Mouse (Mus musculus) adrenal gland (tissue): ENCODE measurements around the gene Uox.

ENCODE experiments used
- intact Hi-C: fragments of 180-260 bp; cut with DNase I; formaldehyde crosslinking; loops from one replicate; pipeline ENCODE4 v1.15.1; 2025

The Uox gene

DNA sequence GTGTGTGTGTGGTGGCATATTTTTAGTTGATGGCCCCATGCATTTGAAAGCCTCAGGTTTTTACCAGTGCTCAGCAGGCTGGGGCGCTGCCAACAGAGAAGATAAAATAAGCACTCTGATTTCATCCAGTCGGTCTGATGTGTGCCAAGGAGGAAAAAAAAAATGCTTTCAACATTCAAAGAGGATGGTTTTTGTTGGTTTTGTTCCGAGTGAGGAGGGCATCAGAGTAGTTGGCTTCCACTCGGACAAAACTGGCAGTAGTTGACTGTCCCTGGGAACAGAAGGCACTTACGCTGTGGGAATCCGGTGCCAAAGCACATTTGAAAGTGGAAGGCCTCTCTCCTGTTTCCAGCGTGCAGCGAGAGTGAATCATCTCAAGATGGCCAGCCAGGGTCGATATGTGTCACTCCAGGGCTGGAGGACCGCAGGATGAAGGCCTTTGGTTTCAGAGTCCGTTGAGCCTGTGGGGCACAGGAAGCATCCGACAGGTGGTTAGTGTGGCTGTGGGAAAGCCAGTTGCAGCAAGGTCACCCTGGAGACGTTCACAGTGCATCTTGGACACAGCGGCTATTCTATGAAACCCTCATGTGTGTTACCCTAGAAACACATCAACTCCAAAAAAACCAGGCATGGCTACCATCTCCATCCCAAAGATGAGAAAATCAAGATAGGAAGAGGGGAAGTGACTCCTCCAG, 50.5 kb downstream of the Uox start:
- intact Hi-C loops: no loop called here

DNA sequence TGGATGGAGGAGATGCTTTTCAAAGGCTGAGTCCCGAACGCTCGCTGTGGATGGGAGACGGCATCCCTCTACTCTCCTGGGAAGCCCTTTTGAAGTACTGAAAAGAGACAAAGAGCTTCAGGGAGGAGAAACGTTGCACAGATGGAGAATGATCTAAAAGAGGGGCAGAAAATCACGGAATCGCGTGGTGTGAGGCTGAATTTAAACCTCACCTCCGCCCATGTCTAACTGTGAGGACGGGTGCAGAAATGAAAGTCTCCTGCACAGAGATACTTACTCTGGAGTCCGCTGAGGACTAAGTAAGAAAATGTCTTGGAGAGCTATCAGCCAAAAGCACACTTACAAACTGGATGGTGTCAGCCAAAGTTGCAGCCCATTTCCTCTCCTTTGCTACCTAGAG, 51.7 kb downstream of the Uox start:
- intact Hi-C loops: no loop called here

DNA sequence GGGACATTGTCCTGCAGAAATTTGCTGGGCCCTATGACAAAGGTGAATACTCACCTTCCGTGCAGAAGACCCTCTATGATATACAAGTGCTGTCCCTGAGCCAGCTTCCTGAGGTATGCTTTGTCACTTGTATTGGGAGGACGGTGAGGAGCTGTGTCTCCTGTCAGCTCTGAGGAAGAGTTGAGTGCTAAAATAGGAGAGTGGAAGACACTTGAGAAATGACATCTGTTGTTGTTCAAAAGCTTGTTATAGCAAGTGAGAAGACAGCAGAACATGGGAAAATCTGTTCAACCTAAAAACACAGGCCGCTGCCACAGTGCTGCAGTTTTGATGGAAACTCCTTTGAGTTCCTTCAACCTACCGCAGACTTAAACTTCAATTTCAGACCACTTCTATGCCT, 55.5 kb downstream of the Uox start:
- intact Hi-C loops: no loop called here

DNA sequence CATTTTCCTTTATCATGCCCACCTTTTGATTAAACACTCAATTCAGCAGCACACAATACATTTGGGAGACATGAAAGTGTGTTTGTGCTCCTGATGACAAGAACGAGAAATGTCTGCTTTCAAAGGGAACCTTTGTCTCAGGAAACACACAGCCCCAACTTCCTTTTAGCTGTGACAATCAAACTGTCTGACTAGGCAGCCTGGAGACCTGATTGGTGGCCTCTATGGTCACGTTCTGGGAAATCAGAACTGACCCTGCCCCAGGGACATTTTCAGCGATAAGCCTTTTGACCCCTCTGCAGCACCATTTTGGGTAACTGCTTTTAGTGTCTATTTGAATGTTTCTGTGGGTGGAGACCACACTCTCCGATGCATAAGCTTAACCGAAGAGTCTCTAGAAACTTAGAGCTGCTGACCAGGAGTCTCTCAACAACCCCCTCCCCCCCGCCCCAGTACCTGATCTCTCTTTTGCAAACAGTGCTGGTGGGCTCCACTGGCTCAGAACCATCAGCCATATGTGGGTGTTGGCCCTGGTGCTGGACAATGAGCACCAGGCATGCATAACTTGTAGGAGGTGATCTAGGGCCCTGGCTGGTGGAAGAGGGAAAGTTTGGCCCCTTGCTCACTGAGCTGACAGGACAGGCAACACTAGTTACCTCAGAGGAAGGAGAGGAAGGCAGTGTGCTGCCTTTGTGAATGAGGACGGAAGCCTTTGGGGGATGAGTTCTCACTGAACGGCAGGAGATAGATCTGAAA, 58.2 kb downstream of the Uox start:
- intact Hi-C loops: no loop called here

DNA sequence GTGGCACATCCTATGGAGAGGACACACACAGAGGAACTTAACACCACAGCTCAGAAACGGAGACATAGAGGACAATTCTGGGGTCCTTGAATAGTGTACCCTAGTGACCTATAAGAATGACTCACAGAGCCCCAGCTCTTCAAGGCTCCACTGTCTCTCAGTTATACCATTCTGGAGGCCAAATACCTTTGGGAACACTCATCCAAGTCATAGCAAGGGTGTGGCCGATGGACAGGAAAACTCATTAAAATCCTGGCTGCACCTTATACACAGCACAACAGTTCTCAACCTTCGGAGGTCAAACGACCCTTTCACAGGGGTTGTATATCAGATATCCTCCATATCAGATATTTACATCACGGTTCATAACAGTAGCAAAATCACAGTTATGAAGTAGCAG, 62.3 kb downstream of the Uox start:
- intact Hi-C loops: no loop called here

DNA sequence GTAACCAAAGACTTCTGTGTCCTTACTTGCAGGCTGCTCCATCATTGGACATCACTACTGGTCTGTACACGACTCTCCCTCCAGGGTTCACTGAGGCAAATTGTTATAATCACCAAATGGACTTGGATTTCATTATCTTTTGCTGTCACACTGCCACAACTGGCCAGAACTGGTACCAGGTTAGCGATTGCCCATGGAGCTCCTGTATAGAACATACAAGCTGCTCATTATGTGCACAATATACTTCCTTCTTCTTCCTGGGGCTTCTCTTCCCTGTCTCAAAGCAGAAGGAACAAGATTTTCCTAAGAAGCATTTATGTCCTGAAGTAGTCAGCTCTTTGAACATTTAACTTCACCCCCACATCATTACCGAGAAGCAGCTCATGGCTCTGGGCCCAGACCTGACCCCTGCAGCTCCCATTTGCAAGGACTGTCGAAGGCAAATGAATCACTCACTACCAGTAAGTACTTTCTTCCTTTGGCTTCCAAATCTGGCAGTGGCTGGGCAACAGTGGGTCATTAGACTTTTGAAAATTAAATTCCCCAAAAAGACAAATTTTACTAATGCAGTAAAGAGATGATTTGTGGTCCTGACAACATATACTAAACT, 71.7 kb downstream of the Uox start:
- intact Hi-C loops: no loop called here

DNA sequence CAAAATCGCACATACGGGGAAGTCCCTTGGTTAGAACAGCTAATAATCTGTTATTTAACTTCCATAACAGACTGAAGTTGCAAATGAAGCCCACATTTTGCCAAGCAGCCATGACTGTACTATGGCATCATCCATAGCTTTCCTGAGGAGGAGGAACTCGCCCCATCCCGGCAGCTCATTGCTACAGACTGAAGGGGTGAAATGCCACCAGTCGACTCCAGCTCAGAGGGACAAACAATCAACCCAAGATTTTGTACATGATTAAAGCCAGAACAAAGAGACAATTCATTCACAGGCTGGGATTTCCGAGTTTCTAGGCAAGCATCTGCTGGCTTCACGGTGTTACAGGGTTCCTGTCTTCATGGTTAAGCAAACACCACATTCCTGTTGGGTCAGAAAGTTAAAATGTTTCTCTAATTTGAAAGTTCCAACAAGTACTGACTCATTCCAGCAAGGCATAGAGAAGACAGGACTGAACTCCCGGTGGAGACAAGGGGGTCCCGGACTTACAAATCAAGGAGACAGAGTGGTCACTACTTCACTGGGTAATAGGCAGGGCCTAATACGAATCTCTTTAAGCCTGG, 79.2 kb downstream of the Uox start:
- intact Hi-C loops: no loop called here

DNA sequence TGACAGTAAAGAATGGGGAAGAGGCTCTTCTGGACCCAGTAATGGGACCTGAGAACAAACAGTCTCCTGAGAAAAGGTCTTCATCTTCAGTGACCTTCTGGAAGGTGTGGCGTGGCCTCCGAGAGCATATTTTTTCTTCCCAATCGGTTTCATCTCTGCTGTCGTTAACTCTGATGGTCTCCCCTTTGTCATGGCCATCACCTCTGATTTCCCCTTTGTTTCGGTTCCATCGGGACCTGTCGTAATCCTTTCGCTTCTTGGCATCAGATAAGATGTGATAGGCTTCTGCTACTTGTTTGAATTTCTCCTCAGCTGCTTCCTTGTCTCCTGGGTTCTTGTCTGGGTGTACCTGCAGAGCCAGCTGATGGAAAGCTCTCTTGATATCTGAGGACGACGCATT, 80.5 kb downstream of the Uox start:
- intact Hi-C loops: no loop called here

DNA sequence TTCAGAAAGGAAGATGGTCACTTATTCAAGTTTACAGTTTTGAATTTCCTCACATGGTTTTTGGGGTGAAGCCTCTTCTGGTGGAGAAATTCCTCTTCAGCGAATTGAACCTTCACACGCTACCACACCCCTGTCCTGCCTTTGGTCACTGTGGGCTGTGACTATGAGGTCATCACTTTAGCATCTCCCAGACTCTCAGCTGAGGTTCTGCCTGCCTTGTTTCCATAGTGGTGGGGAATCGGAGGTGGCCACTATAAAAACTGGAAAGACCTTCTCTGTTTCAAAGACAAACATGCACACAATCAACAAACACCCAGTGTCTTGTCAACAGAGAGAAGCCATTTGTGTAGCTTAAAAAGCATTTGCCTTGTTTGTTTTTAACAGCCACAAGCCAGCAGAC, 81.0 kb downstream of the Uox start, which contains the start of gene 4930503B20Rik:
Gene 4930503B20Rik (minus strand): TSS at position 101 of the 400 bp plus-strand sequence.
- intact Hi-C loops: no loop called here

DNA sequence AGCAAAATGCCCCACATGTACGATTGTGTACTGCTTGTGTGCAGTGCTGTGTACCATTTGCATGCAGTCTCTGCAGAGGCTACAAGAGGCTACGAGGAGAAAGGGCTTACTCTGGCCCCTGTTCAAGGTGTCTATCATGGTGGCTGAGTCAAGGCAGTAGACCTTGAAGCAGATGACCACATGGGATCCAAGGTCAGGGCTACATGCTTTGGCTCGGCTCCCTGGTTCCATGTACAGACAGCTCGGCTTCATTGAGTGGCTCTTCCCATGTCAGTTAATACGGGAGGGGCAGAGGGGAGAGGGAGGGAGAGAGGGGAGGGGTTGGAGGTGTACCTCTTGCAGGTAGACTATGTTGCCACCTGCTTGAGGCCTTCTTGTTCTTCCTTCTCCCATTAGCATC, 82.2 kb downstream of the Uox start:
- intact Hi-C loops: no loop called here

DNA sequence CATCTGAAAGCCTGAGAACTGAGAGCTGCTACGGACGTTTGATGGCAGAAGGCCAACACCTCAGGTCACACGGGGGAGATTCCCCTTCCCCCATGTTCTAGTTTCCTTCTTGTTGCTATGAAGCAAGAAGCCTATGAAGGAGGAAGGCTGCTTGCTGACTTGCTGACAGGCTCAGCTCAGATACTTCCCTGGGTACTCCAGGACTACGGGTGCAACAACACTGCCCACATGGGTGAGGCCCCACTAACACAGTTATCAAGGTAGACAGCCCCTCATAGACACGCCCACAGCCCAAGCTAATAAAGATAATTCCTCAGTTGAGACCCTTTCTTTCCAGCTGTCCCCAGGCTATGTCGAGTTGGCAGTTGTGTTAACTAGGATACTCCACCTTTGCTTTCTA, 83.5 kb downstream of the Uox start:
- intact Hi-C loops: no loop called here

DNA sequence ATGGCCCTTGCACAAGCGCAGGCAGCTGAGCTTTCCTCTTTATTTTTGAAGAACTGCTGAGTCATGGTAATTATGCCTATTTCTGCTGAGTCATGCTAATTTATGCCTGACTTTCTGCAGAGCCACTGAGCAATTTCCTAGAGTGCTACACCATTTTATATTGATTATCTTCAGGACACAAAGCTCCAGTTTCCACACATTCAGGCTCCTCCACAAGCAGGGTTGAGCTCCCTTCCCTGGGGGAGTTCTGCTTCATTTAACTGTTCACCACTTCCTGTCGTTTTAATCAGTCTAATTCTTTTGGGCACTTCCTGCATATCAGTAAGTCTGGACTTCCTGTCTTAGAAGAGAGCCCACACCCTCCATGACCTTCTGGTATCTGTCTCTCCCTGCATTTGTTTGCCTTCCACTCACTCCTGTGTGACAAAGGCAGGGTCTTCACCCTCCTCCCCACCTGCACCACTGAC, 84.9 kb downstream of the Uox start:
- intact Hi-C loops: loop anchor here (5.0 kb wide), 1 partner anchor 208 kb away; the partner anchor contains the start of gene Ctbs

DNA sequence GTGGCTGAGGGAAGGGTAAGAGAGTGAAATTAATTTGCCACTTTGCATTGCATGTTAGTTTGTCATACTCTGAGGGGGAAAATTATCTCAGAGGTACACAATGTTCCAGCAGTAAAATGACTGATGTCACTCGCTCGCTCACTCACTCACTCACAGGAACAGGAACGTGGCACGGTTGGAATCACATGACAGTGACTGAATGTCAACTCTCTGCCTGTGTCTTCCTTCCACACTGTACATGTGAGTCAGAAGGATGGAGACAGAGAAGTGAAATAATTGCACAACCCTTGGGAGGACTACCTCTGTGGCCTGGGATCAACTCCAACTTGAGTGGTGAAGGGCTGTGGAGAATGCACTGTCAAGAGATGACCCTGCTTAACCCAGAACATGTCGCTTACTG, 87.2 kb downstream of the Uox start:
- intact Hi-C loops: loop anchor here (5.0 kb wide), 1 partner anchor 210 kb away; the partner anchor contains the start of gene Ctbs

DNA sequence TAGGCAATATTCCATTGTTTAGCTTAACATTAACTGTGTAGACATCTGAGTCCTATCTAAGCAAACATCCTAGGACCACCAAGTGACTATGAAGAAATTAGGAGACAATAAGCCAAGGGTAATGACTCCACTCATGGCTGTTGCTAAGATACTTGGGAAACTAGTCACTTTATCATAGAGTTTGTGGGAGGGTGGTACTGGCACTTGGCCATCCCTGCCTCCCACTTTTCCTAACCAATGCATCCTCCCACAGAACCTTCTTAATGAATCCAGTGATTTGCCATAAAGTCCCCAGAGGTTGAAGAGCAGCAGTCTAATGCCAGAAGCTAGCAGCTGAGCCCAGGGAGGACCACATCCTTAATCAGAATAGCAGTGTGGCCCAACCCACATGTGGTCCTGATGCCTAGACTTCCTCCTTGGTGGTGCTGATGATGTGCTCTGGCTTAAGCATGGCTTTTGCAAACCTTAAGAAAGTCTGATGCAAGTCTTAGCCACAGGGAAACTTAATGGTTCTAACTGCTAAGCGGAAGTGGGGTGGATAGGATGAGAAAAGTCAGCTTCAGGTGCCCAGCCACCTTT, 87.9 kb downstream of the Uox start:
- intact Hi-C loops: loop anchor here (5.0 kb wide), 1 partner anchor 211 kb away; the partner anchor contains the start of gene Ctbs

DNA sequence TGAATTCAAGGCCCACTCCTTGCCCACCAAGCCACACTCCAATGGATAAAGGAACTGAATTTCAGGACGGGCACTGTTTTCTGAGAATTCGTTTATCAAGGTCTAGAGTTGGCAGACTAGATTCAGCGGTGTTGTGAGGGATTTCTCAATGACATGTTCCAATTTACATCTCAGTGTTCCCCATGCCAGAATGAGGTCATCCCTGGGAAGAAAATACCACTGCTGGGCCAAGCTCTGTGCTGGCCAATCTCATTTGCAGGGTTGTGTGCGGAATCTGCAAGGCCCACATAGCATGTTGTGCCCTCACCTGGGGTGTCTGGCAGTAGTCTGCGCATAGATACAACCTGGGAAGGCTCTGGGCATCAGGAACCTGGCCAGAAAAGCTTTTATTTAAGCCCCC, 89.1 kb downstream of the Uox start:
- intact Hi-C loops: loop anchor here (5.0 kb wide), 1 partner anchor 212 kb away; the partner anchor contains the start of gene Ctbs

DNA sequence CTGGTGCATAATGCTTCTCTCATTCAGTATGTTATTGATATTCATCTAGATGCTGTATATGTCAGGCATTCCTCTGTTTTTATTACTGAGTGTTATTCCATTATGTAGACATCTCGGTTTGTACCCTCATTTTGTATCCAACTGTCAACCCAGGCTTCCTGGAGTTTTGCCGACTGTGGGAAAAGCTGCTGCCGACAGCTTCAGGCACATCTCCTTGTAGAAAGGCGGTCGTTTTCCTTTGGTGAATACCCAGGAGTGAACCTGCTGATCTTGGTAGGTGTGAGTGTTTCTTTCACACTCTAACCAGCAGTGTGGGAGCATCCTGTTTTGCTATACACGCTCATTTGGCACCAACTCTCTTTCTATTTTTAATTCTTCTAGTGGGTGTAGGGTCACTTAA, 90.8 kb downstream of the Uox start:
- intact Hi-C loops: no loop called here

DNA sequence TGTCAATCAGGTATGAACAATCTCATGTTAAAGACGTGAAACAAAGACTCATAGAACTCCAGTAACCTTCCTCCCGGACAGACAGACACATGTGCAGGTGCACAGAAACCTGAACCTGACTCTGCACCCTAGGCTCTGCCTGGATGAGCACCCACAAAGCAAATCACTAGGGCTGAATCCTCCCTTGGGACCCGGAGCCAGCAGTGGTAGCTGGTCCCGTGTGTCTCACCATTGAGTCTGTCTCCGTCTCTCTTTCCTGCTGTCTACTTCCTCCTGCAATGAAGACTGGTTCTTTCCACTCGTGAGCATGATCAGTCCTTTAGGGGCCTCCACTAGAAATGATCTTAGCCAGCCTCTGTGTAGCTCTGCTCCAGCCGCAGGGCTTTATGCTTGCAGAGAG, 91.7 kb downstream of the Uox start:
- intact Hi-C loops: no loop called here

DNA sequence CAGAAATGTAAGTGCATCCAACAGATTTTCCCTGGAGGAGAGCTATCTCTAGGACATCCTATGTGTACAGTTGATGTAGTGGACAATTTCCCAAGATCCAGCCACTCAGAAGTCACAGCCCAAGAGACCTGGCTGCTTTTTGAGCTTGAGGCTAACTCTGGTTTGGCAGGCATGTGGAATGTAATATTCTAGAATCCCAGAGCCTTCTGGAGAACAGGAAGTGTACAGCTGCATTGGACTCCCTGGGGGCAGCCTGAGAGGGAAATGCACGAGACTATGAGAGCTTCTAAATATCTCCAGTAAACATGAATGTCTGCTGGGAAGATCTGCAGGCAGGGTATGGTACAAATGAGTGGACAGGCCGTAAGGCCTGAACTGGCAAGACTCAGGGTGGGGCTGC, 100.9 kb downstream of the Uox start:
- intact Hi-C loops: no loop called here

DNA sequence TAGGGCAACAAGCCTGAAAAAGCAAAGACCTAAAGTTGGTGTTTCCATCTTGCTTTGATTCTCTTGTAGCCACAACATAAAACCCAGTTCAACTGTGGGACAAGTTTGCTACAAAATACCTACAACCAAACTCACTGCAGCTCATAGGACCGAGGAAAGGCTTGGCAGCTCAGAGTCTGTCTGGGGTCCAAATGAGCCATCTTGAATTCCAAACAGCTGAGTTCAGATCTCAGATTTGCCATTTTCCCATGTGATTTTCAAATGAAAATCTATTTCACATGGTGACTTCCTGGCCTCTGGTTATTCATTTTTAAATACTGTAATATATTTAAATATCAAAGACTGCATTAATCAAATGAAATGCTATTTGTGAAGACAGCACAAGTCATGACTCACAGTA, 104.9 kb downstream of the Uox start:
- intact Hi-C loops: no loop called here

DNA sequence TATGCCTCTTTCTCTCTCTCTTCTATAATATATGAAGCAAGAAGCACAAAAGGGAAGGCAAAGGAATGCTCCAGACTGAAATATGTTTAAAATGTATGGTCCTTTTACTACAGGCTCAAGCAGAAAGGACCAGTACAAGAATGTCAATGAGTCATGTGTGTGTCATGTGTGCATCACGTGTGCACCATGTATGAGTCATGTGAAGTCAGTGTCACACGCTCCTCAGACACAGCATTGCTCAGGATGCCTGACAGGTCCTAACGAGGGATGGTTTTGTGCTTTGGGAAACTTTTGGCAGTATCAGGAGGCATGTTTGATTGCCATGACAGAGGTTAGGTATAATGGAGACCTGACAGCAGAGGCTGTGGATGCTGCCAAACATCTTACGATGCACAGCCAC, 106.0 kb downstream of the Uox start:
- intact Hi-C loops: no loop called here

DNA sequence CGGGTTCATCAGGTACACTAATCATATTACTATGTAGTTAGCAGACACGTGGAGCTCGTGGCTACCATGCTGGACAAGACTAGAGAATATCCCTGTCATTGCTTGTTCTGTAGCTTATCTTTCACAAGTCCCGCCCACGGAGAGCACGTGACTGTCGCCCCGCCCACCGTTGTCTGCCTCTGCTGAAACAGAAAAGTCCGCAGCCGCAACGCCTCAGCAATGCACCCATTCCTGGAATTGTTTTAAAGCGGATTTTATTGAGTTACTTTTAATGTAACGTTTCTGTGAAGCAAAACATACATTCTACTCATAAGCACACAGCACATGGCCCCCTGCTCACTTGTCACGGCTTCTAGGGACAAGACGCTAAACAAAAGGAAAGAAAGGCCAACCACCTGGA, 109.4 kb downstream of the Uox start:
- intact Hi-C loops: no loop called here
